Mouse (Mus musculus) heart, embryonic 10.5 days (tissue): ENCODE measurements at regions not wholly inside any gene's neighbourhood (a gene's known extent, or its start where the extent isn't known, plus 50 kb on each side); places are given as distances from the start of the nearest gene placed in this dataset.

ENCODE experiments used
- DNase-seq: peaks from one replicate; pipeline ENCODE4 v3.0.0-alpha.2; 2017; ENCODE audit warnings: low spot score
- H3K27ac ChIP-seq: fragments of 300-500 bp; sonication (generic); 2 replicates; pipeline ENCODE4 v1.5.1; 2016; ENCODE audit warnings: mild to moderate bottlenecking
- H3K27me3 ChIP-seq: fragments of 300-500 bp; sonication (generic); 2 replicates; pipeline ENCODE4 v1.6.1; 2016; ENCODE audit warnings: mild to moderate bottlenecking; ENCODE audit not compliant: poor library complexity, insufficient read depth, severe bottlenecking
- H3K36me3 ChIP-seq: fragments of 300-500 bp; sonication (generic); 2 replicates; pipeline ENCODE4 v1.6.1; 2016; ENCODE audit warnings: mild to moderate bottlenecking, moderate library complexity
- H3K4me1 ChIP-seq: fragments of 300-500 bp; sonication (generic); 2 replicates; pipeline ENCODE4 v1.6.1; 2016; ENCODE audit warnings: mild to moderate bottlenecking
- H3K4me3 ChIP-seq: fragments of 300-500 bp; sonication (generic); 2 replicates; pipeline ENCODE4 v1.5.1; 2016; ENCODE audit warnings: mild to moderate bottlenecking, moderate library complexity
- H3K9me3 ChIP-seq: fragments of 300-500 bp; sonication (generic); 2 replicates; pipeline ENCODE4 v1.6.1; 2016; ENCODE audit warnings: mild to moderate bottlenecking, moderate library complexity
- WGBS: fragments of 180-500 bp; shearing (Covaris S2); methylation state at CpG from one replicate; pipeline ENCODE4 v1.1.7; 2016; 5-methylcytosine and 5-hydroxymethylcytosine counted together

GRCm38 (mm10) chr8:116067182-116067977 lies 359.8 kb upstream of the Maf start:
- Histone ChIP-seq H3K27ac (no peak overlapping the region), H3K4me1 (no peaks in the 10 kb centered on the region), H3K4me3 (no peak overlapping the region), H3K36me3 (no peaks in the 10 kb centered on the region), H3K9me3 (no peaks in the 10 kb centered on the region), H3K27me3 (no peaks in the 10 kb centered on the region)
- WGBS = 86% methylated on average over 9 of the region's 9 CpGs
- DNase-seq = no peak

- H3K27me3 ChIP-seq = no peaks in the 10 kb centered on the region
- no peak for DNase-seq
- no peak overlapping the region for H3K4me3 ChIP-seq
- no peaks in the 10 kb centered on the region for H3K4me1 ChIP-seq
- WGBS = 84% methylated on average over 7 of the region's 7 CpGs
- no peaks in the 10 kb centered on the region for H3K36me3 ChIP-seq
- no peak overlapping the region for H3K27ac ChIP-seq
- H3K9me3 ChIP-seq = no peaks in the 10 kb centered on the region
These were observed 358.3 kb upstream of the Maf start for GRCm38 (mm10) chr8:116065871-116066270.

GRCm38 (mm10) chr8:116065327-116065726 lies 357.7 kb upstream of the Maf start:
- Histone ChIP-seq H3K27me3 (no peaks in the 10 kb centered on the region), H3K9me3 (no peaks in the 10 kb centered on the region), H3K27ac (no peak overlapping the region), H3K4me3 (no peak overlapping the region), H3K36me3 (no peaks in the 10 kb centered on the region), H3K4me1 (no peaks in the 10 kb centered on the region)
- DNase-seq = no peak
- WGBS = 95% methylated on average over 7 of the region's 7 CpGs

DNA sequence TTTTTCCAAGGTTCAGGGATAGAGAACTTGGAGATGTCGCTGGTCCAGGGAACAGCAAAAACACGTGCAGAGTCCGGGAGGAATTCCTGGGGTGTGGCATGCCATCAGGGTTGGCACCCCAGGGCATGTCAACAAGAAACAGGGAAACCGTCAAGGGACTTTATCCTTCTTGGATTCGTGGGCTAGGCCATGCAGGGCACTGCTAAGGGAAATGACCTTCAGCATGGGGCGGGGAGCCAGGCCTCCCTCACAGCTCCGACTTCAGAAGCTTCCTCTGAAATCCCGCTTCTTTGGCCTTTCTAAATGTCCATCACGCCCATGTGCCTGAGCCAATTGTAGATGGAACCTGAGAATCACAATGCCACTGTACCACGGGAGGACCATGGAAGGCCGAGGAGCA lies 357.0 kb upstream of the Maf start:
- no peak overlapping the region for H3K4me3 ChIP-seq
- WGBS = 85% methylated on average over 11 of the region's 11 CpGs
- H3K36me3 ChIP-seq = no peaks in the 10 kb centered on the region
- H3K27ac ChIP-seq = no peak overlapping the region
- no peaks in the 10 kb centered on the region for H3K4me1 ChIP-seq
- no peaks in the 10 kb centered on the region for H3K9me3 ChIP-seq
- H3K27me3 ChIP-seq = no peaks in the 10 kb centered on the region
- no peak for DNase-seq

GRCm38 (mm10) chr8:116063541-116063940 lies 355.9 kb upstream of the Maf start:
- Histone ChIP-seq H3K9me3 (no peaks in the 10 kb centered on the region), H3K4me1 (no peaks in the 10 kb centered on the region), H3K27ac (no peak overlapping the region), H3K36me3 (no peaks in the 10 kb centered on the region), H3K27me3 (no peaks in the 10 kb centered on the region), H3K4me3 (no peak overlapping the region)
- no peak for DNase-seq
- 51% methylated on average over 5 of the region's 5 CpGs for WGBS

DNA sequence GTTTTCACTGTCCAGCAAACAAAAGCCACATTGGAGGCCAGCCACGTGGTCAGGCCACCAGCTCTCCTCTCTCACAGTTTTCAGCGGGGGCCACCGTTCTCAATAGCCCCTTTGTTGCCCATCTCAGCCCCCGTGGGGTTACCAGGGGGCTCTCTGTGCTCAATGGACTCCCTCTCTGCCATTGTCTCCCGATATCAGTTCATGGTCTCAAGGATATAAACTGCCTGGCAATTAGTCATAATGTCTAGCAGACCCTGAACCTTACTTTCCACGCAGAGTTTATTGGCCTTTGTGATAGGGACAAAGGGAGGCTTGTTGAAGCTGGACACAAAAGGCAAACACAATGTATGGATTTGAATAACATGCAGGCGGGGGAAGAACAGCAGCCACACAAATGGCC lies 345.9 kb upstream of the Maf start:
- 60% methylated on average over 7 of the region's 7 CpGs for WGBS
- H3K36me3 ChIP-seq = no peaks in the 10 kb centered on the region
- DNase-seq = no peak
- no peak overlapping the region for H3K27ac ChIP-seq
- H3K4me3 ChIP-seq = no peak overlapping the region
- H3K9me3 ChIP-seq = no peaks in the 10 kb centered on the region
- H3K4me1 ChIP-seq = peaks cover 3% of the 10 kb centered on the region; the same call in 1 of the 2 replicates
- H3K27me3 ChIP-seq = no peaks in the 10 kb centered on the region

GRCm38 (mm10) chr8:116053043-116053442 lies 345.4 kb upstream of the Maf start:
- peaks cover 3% of the 10 kb centered on the region; the same call in 1 of the 2 replicates for H3K4me1 ChIP-seq
- H3K36me3 ChIP-seq = no peaks in the 10 kb centered on the region
- no peaks in the 10 kb centered on the region for H3K9me3 ChIP-seq
- no peak overlapping the region for H3K27ac ChIP-seq
- DNase-seq = no peak
- no peaks in the 10 kb centered on the region for H3K27me3 ChIP-seq
- H3K4me3 ChIP-seq = no peak overlapping the region
- WGBS = 65% methylated on average over 6 of the region's 6 CpGs

DNA sequence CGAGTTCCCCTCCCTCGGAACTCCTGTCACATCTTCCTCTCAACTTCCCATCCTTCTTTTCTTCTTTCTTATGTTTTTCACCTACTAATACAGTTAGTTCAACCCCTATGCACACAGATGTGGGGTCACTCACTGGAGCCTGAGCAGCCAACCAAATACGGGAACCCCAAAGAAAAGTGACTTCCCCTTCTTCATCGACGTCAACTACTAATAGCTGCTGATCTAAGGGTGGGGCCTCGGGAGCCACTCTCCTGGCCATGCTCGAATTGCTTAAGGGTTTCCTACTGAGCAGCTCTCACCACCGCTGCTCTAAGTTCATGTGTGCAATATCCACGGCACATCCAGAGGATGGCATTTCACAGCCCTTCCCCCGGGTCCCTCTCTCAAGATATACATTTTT lies 340.9 kb upstream of the Maf start:
- H3K4me1 ChIP-seq = peaks cover 3% of the 10 kb centered on the region; the same call in 1 of the 2 replicates
- H3K9me3 ChIP-seq = no peaks in the 10 kb centered on the region
- no peaks in the 10 kb centered on the region for H3K36me3 ChIP-seq
- no peak overlapping the region for H3K27ac ChIP-seq
- no peak overlapping the region for H3K4me3 ChIP-seq
- WGBS = 80% methylated on average over 10 of the region's 10 CpGs
- no peak for DNase-seq
- no peaks in the 10 kb centered on the region; the same call in 1 of the 2 replicates for H3K27me3 ChIP-seq

DNA sequence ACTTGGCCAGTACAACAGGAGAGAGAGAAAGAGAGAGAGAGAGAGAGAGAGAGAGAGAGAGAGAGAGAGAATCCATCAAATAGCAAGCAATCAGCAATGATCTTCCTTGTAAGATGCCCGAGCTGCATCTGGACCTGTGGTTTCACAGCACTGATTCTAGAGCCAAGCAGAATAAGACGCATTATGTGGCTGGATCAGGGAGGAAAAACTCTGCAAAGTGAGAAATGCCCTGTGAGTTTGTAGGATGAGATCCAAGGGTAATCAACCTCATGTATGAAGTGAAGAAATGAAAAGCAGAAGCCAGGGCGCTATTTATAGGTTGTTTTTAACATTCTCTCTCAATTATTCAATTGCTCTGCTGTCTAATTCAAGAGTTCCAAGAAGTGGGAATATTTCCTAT lies 339.3 kb upstream of the Maf start:
- Histone ChIP-seq H3K9me3 (no peaks in the 10 kb centered on the region), H3K4me1 (no peaks in the 10 kb centered on the region), H3K4me3 (no peak overlapping the region), H3K27ac (no peak overlapping the region), H3K36me3 (no peaks in the 10 kb centered on the region), H3K27me3 (no peaks in the 10 kb centered on the region; the same call in 1 of the 2 replicates)
- WGBS = 82% methylated on average over 3 of the region's 3 CpGs
- no peak for DNase-seq

GRCm38 (mm10) chr8:116045526-116045925 lies 337.9 kb upstream of the Maf start:
- Histone ChIP-seq H3K27ac (no peak overlapping the region), H3K27me3 (no peaks in the 10 kb centered on the region; the same call in 1 of the 2 replicates)
- WGBS = 80% methylated on average over 3 of the region's 3 CpGs

DNA sequence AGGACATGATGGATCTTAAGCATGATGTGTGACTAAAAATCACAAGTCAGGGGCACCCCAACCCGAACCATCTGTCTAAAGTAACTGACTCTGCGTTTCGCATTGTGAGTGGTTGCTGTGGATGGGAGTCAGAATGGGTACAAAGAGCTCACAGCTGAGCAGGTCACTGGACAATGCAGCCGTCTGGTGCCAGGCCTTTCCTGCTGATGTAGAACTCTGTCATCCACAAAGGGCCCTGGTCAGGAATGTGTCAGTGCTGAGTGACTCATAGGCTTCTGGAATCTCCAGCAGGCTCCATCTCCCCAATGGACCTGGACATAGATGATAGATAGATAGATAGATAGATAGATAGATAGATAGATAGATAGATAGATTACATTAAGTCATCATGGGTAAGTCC lies 335.8 kb upstream of the Maf start:
- 77% methylated on average over 4 of the region's 4 CpGs for WGBS
- Histone ChIP-seq H3K4me3 (no peak overlapping the region), H3K36me3 (no peaks in the 10 kb centered on the region), H3K27me3 (no peaks in the 10 kb centered on the region; the same call in 1 of the 2 replicates), H3K4me1 (no peaks in the 10 kb centered on the region), H3K27ac (no peak overlapping the region), H3K9me3 (no peaks in the 10 kb centered on the region)
- no peak for DNase-seq

More at GRCm38 (mm10) chr8:116045526-116045925, 337.9 kb upstream of the Maf start:
- H3K4me1 ChIP-seq = no peaks in the 10 kb centered on the region
- H3K4me3 ChIP-seq = no peak overlapping the region
- DNase-seq = no peak
- no peaks in the 10 kb centered on the region for H3K36me3 ChIP-seq
- H3K9me3 ChIP-seq = no peaks in the 10 kb centered on the region

DNA sequence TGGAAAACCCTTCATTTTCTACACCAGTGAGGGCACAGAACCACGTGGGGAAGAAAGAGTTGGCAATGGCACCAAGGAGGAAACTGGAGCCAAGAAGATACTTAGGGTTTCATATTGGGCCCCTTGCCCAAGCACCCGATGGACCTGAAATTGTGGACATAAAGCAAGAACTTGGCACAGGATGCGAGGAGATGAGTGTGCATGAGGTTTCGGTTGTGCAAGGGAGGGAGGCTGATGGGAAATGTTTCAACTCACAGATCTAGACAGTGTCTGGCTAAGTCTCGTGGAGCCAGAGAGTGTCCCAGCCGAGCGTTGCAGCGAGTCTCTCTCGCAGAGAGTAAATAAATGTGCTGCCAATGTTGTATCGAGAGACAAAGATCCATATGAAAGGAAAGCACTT lies 323.4 kb upstream of the Maf start:
- no peaks in the 10 kb centered on the region for H3K4me1 ChIP-seq
- 88% methylated on average over 10 of the region's 10 CpGs for WGBS
- H3K9me3 ChIP-seq = no peaks in the 10 kb centered on the region
- no peak overlapping the region for H3K4me3 ChIP-seq
- H3K27me3 ChIP-seq = no peaks in the 10 kb centered on the region
- no peaks in the 10 kb centered on the region for H3K36me3 ChIP-seq
- no peak for DNase-seq
- no peak overlapping the region for H3K27ac ChIP-seq

DNA sequence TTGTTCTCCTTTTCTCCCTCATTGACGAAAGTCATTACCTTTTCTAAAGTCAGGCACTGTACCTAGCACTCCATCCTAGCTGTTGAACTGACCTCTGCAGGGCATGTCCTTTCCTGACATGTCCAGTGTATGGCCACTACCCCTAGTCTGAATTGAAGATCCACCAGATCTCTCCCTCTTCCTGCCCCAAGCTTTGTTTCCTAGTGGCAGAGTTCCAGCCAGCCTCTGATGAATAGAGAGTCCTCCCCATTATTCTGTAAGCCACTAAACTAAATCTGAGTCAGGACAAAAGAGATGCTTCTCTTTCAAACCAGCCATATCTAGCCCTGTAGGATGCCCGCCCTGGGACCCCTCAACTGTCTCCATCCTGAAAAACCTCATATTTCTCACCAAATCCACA lies 317.7 kb upstream of the Maf start:
- H3K36me3 ChIP-seq = no peaks in the 10 kb centered on the region
- DNase-seq = no peak
- H3K4me1 ChIP-seq = no peaks in the 10 kb centered on the region
- no peaks in the 10 kb centered on the region for H3K9me3 ChIP-seq
- H3K4me3 ChIP-seq = no peak overlapping the region
- H3K27ac ChIP-seq = no peak overlapping the region
- 68% methylated on average over 2 of the region's 2 CpGs for WGBS
- no peaks in the 10 kb centered on the region for H3K27me3 ChIP-seq

- H3K27me3 ChIP-seq = no peaks in the 10 kb centered on the region
- H3K9me3 ChIP-seq = no peaks in the 10 kb centered on the region
- DNase-seq = no peak
- H3K36me3 ChIP-seq = no peaks in the 10 kb centered on the region
- no peak overlapping the region for H3K27ac ChIP-seq
- WGBS = 71% methylated on average over 4 of the region's 4 CpGs
- H3K4me3 ChIP-seq = no peak overlapping the region
- no peaks in the 10 kb centered on the region for H3K4me1 ChIP-seq
These were observed 317.2 kb upstream of the Maf start for GRCm38 (mm10) chr8:116024811-116025210.
